Mouse (Mus musculus) heart, embryonic 10.5 days (tissue): ENCODE measurements around the gene Zfp54. TPM values are rescaled to one million over a fixed set of nuclear protein-coding genes. Genes with fewer than 3 reads are reported as not detected.
"Not testable (repeated sequence)": the region's sequence is repeated elsewhere in the genome, so short reads cannot be mapped to it uniquely, and the experiment has no call there.

Source experiments
- DNase-seq: peaks from one replicate; pipeline ENCODE4 v3.0.0-alpha.2; 2017; ENCODE audit warnings: low spot score
- H3K27ac ChIP-seq: fragments of 300-500 bp; sonication (generic); 2 replicates; pipeline ENCODE4 v1.5.1; 2016; ENCODE audit warnings: mild to moderate bottlenecking
- H3K27me3 ChIP-seq: fragments of 300-500 bp; sonication (generic); 2 replicates; pipeline ENCODE4 v1.6.1; 2016; ENCODE audit warnings: mild to moderate bottlenecking; ENCODE audit not compliant: poor library complexity, insufficient read depth, severe bottlenecking
- H3K36me3 ChIP-seq: fragments of 300-500 bp; sonication (generic); 2 replicates; pipeline ENCODE4 v1.6.1; 2016; ENCODE audit warnings: mild to moderate bottlenecking, moderate library complexity
- H3K4me1 ChIP-seq: fragments of 300-500 bp; sonication (generic); 2 replicates; pipeline ENCODE4 v1.6.1; 2016; ENCODE audit warnings: mild to moderate bottlenecking
- H3K4me3 ChIP-seq: fragments of 300-500 bp; sonication (generic); 2 replicates; pipeline ENCODE4 v1.5.1; 2016; ENCODE audit warnings: mild to moderate bottlenecking, moderate library complexity
- H3K9me3 ChIP-seq: fragments of 300-500 bp; sonication (generic); 2 replicates; pipeline ENCODE4 v1.6.1; 2016; ENCODE audit warnings: mild to moderate bottlenecking, moderate library complexity
- WGBS: fragments of 180-500 bp; shearing (Covaris S2); methylation state at CpG from one replicate; pipeline ENCODE4 v1.1.7; 2016; 5-methylcytosine and 5-hydroxymethylcytosine counted together
- polyA plus RNA-seq: library from polyadenylated mRNA; unstranded; fragments of >200 nt; fragmentation: Nextera tagmentation; extraction: Ambion mirVana; gene quantifications from 2 replicates; pipeline ENCODE4 v1.2.1, GENCODE M21; 2016

Gene Zfp54
- polyA plus RNA-seq = 3.8 and 3.9 TPM in 2 replicates

GRCm38 (mm10) chr17:21422664-21423599 is at the start of gene Zfp54:
Gene Zfp54 (plus strand): TSS chr17:21423227.
- DNase-seq = peak; percentile 91
- peak within 1 kb of the TSS; percentile 89 for H3K27ac ChIP-seq
- no peaks in the 10 kb centered on the region for H3K27me3 ChIP-seq
- under 1% methylated on average over 22 of the region's 22 CpGs for WGBS
- H3K4me3 ChIP-seq = peak within 1 kb of the TSS; percentile 67
- peaks cover 6% of the 10 kb centered on the region for H3K4me1 ChIP-seq
- no peaks in the 10 kb centered on the region for H3K36me3 ChIP-seq
- no peaks in the 10 kb centered on the region for H3K9me3 ChIP-seq

GRCm38 (mm10) chr17:21375311-21375710 is 47.7 kb upstream of the Zfp54 start:
- no peaks in the 10 kb centered on the region for H3K9me3 ChIP-seq
- H3K36me3 ChIP-seq = no peaks in the 10 kb centered on the region
- H3K27me3 ChIP-seq = no peaks in the 10 kb centered on the region
- H3K27ac ChIP-seq = no peak overlapping the region
- 50% methylated on average over 1 of the region's 1 CpGs for WGBS
- no peaks in the 10 kb centered on the region for H3K4me1 ChIP-seq
- H3K4me3 ChIP-seq = no peak overlapping the region
- DNase-seq = no peak

DNA sequence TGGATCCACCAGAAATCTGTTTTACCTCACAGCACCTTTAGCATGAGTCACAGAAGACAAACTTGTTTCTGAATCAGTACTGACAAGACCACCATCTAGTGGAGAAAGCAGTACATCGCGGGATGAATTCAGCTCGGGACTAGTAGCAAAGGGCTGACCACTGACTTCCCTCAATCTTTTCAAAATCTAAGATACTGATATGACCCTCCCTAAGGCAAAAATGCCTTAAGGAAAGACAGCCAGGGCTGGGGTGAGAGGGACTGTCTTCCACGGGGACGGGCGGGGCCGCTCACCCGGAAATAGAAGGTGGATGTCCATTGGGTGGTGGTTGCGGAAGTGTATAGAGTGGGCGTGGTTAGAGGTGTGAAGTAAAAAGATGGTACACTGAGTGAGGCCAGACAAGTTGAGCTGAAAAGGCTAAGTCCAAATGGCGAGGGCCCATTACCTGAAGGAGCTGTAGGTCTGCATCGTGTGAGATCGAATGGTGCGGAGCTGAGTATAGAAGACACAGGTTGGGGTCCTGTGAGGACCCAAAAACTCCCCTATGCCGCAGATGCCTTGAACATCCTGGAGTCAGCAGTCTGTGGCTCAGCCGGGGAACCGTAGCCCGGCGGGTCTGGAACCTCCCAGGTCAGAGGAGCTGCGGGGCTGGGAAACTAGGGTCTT is 39.5 kb upstream of the Zfp54 start, which contains the start of gene Zfp677:
Gene Zfp677, plus strand, starts transcription at position 358 of the 666 bp plus-strand sequence.
- H3K4me1 ChIP-seq = 0 out of 2 replicates have a peak, but pooled peaks cover 3% of the 10 kb centered on the region
- peak within 1 kb of the TSS; percentile 70 for H3K4me3 ChIP-seq
- WGBS = 5% methylated on average over 20 of the region's 20 CpGs
- H3K27ac ChIP-seq = peak within 1 kb of the TSS; percentile 73
- H3K9me3 ChIP-seq = no peaks in the 10 kb centered on the region
- peak; percentile 88 for DNase-seq
- H3K36me3 ChIP-seq = no peaks in the 10 kb centered on the region
- no peaks in the 10 kb centered on the region for H3K27me3 ChIP-seq

- no peak for DNase-seq
- Histone ChIP-seq H3K36me3 (no peaks in the 10 kb centered on the region), H3K4me1 (0 out of 2 replicates have a peak, but pooled peaks cover 3% of the 10 kb centered on the region), H3K27me3 (no peaks in the 10 kb centered on the region), H3K4me3 (peak overlapping the region; percentile 70), H3K27ac (peak overlapping the region; percentile 73), H3K9me3 (no peaks in the 10 kb centered on the region)
- WGBS = 16% methylated on average over 8 of the region's 8 CpGs
Measured at GRCm38 (mm10) chr17:21384057-21384411, 39.0 kb upstream of the Zfp54 start.

DNA sequence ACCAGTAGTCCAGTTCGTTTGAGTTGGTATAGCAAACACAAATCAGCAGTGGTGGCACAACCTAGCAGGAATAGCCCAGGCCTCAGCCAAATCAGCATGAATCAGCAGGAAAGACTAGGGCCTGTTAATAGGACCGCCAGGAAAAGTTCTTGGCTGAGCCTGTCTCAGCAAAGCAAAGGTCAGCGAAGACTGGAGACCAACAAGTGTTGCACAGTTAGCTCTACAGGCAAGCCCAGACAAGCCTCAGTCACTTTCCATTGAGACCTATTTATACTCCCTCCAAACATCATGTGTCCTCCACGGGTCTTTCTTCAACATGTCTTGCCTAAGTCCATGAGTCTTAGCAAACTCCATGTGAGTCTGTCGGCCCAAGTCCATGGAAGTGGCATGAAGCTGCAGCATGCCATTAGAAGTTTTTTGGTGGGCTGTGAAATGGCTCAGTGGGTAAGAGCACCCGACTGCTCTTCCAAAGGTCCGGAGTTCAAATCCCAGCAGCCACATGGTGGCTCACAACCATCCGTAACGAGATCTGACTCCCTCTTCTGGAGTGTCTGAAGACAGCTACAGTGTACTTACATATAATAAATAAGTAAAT is 15.9 kb downstream of the Zfp54 start:
- not testable (repeated sequence) for H3K27ac ChIP-seq, H3K9me3 ChIP-seq, H3K4me3 ChIP-seq, DNase-seq, H3K4me1 ChIP-seq, H3K27me3 ChIP-seq, H3K36me3 ChIP-seq
- 77% methylated on average over 9 of the region's 9 CpGs for WGBS

DNA sequence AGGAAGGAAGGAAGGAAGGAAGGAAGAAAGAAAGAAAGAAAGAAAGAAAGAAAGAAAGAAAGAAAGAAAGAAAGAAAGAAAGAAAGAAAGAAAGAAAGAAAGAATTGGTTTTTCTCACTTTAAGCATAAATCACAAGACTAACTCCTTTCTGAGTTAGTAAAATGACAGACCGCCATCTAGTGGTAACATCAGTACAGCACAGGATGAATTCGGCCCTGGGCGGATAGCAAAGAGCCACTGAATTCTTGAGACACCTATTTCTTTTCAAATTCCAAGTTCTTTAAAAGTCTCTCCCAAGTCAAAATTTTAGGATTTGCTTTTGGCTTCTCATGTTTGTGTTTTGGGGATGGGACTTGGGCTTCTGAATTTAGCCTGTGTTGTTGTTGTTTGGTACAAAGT is 26.6 kb downstream of the Zfp54 start:
- Histone ChIP-seq H3K27me3 (no peaks in the 10 kb centered on the region), H3K9me3 (no peaks in the 10 kb centered on the region), H3K27ac (peak overlapping the region; percentile 88), H3K4me1 (peaks cover 6% of the 10 kb centered on the region; the same call in 1 of the 2 replicates), H3K4me3 (peak overlapping the region; percentile 73), H3K36me3 (0 out of 2 replicates have a peak, but pooled peaks cover 4% of the 10 kb centered on the region)
- WGBS = under 1% methylated on average over 3 of the region's 3 CpGs
- DNase-seq = peak; percentile 78

DNA sequence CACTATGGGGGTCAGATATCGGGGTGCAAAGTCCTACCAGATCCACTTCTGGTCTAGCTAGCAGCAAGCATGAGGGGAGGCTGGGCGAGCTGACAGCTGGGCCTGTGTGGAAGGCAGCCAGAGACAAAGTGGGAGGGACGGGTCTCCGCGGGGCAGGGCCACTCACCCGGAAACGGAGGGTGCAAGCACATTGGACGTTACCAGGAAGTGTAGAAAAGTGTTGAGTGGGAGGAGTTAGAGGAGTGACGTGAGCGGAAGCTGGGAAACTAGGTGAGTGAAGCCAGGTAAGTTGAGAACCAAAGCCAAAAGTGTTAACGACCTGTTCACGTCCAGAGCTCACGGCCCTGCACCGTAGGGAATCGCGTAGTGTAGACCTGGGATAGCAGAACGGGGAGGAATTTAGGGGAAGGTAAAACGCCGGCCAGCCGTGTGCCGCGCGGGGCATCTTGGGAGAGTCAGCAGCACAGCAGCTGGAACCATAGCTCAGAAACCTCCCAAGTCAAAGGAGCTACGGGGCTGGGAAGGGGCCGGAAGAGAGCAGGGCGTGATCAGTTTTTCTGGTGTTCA is 27.2 kb downstream of the Zfp54 start, which contains the start of gene Zfp51:
Gene Zfp51, plus strand, starts transcription at position 237 of the 567 bp plus-strand sequence.
- Histone ChIP-seq H3K4me3 (peak within 1 kb of the TSS; percentile 73), H3K36me3 (0 out of 2 replicates have a peak, but pooled peaks cover 4% of the 10 kb centered on the region), H3K9me3 (no peaks in the 10 kb centered on the region), H3K27ac (peak within 1 kb of the TSS; percentile 88), H3K27me3 (no peaks in the 10 kb centered on the region), H3K4me1 (peaks cover 6% of the 10 kb centered on the region; the same call in 1 of the 2 replicates)
- under 1% methylated on average over 26 of the region's 26 CpGs for WGBS
- peak; percentile 98 for DNase-seq

DNA sequence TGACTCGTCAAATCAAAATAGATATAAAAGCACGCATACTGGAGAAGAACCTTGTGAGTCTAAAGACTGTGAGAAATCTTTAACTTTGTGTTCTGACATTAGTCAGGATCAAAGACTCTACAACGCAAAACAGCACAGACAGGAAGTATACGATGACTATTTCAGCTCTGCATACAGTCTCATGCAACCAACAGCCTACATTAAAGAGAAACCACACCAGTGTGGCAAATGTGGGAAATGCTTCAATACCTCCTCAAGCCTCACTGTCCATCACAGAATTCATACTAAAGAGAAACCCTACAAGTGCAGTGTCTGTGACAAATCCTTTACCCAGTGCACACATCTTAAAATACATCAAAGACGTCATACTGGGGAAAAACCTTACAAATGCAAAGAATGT is 40.5 kb downstream of the Zfp54 start:
- peaks cover 53% of the 10 kb centered on the region for H3K36me3 ChIP-seq
- H3K4me1 ChIP-seq = no peaks in the 10 kb centered on the region
- no peak overlapping the region for H3K4me3 ChIP-seq
- 90% methylated on average over 5 of the region's 5 CpGs for WGBS
- H3K27ac ChIP-seq = no peak overlapping the region
- no peak for DNase-seq
- H3K9me3 ChIP-seq = no peaks in the 10 kb centered on the region
- no peaks in the 10 kb centered on the region for H3K27me3 ChIP-seq

- Histone ChIP-seq H3K4me3 (no peak overlapping the region), H3K4me1 (peaks cover 12% of the 10 kb centered on the region; the same call in 1 of the 2 replicates), H3K36me3 (no peaks in the 10 kb centered on the region), H3K9me3 (no peaks in the 10 kb centered on the region), H3K27ac (no peak overlapping the region), H3K27me3 (no peaks in the 10 kb centered on the region)
- 46% methylated on average over 3 of the region's 3 CpGs for WGBS
- no peak for DNase-seq
Measured at GRCm38 (mm10) chr17:21472032-21472652, 49.1 kb downstream of the Zfp54 start.

DNA sequence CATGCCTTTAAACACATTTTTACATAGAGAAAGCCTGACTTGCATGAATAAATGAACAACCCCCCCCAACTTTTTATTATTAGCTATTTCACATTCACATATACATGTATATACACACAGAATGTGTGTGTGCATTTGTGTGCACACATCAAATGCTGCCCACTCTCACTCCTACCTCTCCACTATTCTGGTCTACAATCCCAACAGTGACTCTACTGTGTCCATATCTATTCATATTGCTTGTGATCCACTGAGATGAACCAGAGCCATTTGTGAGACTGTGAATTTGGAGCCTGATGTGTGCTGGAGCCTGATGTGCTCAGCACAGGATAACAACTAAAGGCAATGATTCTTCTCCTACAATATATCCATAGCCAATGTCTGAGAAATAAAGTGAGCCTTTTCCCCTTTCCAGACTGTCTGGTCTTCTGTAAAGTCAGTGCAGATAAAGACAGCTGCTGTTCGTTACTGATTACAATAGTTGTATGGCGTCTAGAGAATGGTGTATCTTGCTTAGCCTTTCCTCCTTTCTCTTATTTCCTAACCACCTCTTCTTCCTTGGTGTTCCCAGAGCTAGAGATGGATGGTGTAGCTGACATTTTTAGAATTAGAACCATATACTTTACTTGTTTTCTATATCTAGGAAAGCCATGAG is 49.8 kb downstream of the Zfp54 start:
- Histone ChIP-seq H3K36me3 (no peaks in the 10 kb centered on the region), H3K4me3 (no peak overlapping the region), H3K27ac (no peak overlapping the region), H3K27me3 (no peaks in the 10 kb centered on the region), H3K9me3 (no peaks in the 10 kb centered on the region), H3K4me1 (peaks cover 12% of the 10 kb centered on the region; the same call in 1 of the 2 replicates)
- DNase-seq = no peak
- 41% methylated on average over 2 of the region's 2 CpGs for WGBS

- H3K36me3 ChIP-seq = no peaks in the 10 kb centered on the region
- no peak overlapping the region for H3K4me3 ChIP-seq
- DNase-seq = no peak
- H3K9me3 ChIP-seq = no peaks in the 10 kb centered on the region
- peaks cover 12% of the 10 kb centered on the region; the same call in 1 of the 2 replicates for H3K4me1 ChIP-seq
- H3K27ac ChIP-seq = no peak overlapping the region
- H3K27me3 ChIP-seq = no peaks in the 10 kb centered on the region
- WGBS = 26% methylated on average over 14 of the region's 14 CpGs
Measured at GRCm38 (mm10) chr17:21473362-21474190, 50.5 kb downstream of the Zfp54 start.
